Mouse (Mus musculus) spleen, adult 2 months (tissue): ENCODE measurements around the gene Pip4p1. TPM values are rescaled to one million over a fixed set of nuclear protein-coding genes. Genes with fewer than 3 reads are reported as not detected.

Source experiments
- DNase-seq, 2 experiments: peaks; one replicate each; pipeline versions ENCODE4 v3.0.0 to v3.0.0-alpha.2; 2012 to 2021; ENCODE audit warnings: low spot score in 2 of 2, low read depth in 1 of 2
- H3K27ac ChIP-seq: fragments of 200-500 bp; 2 replicates; pipeline ENCODE4 v1.5.1; 2012; ENCODE audit warnings: low read length, inconsistent platforms; ENCODE audit not compliant: insufficient read depth
- H3K27me3 ChIP-seq: fragments of 200-500 bp; 2 replicates; pipeline ENCODE4 v1.6.1; 2012; ENCODE audit warnings: mild to moderate bottlenecking, moderate library complexity, low read length, inconsistent platforms; ENCODE audit not compliant: control insufficient read depth, insufficient read depth
- H3K36me3 ChIP-seq: fragments of 200-500 bp; 2 replicates; pipeline ENCODE4 v1.6.1; 2012; ENCODE audit warnings: mild to moderate bottlenecking, low read length, inconsistent platforms; ENCODE audit not compliant: control insufficient read depth, insufficient read depth
- H3K4me1 ChIP-seq: fragments of 200-500 bp; 2 replicates; pipeline ENCODE4 v1.6.1; 2011; ENCODE audit warnings: inconsistent platforms; ENCODE audit not compliant: control insufficient read depth, insufficient read depth, insufficient read length
- H3K4me3 ChIP-seq: fragments of 200-500 bp; 2 replicates; pipeline ENCODE4 v1.5.1; 2011; ENCODE audit warnings: mild to moderate bottlenecking, inconsistent platforms; ENCODE audit not compliant: insufficient read depth, insufficient read length; ENCODE audit errors: extremely low read depth
- CTCF ChIP-seq: fragments of 200-500 bp; IDR thresholded peaks from 2 replicates; pipeline ENCODE4 v1.5.1; 2011; ENCODE audit warnings: mild to moderate bottlenecking, inconsistent platforms; ENCODE audit not compliant: insufficient read depth, insufficient read length, insufficient replicate concordance; ENCODE audit errors: extremely low read depth
- POLR2A ChIP-seq: fragments of 200-500 bp; IDR thresholded peaks from 2 replicates; pipeline ENCODE4 v1.6.1; 2011; ENCODE audit warnings: low read depth, low read length, inconsistent platforms
- WGBS: fragments of 180-500 bp; shearing (Covaris S2); methylation state at CpG from one replicate; pipeline ENCODE4 v1.1.7; 2018; 5-methylcytosine and 5-hydroxymethylcytosine counted together
- polyA plus RNA-seq: library from polyadenylated mRNA; depleted of rRNA; stranded (reverse); fragments of >200 nt; gene quantifications from 2 replicates; pipeline ENCODE4 v1.2.3, GENCODE M21; 2012

Pip4p1 gene
- polyA plus RNA-seq, 1 experiment, result 87.3 TPM

DNA sequence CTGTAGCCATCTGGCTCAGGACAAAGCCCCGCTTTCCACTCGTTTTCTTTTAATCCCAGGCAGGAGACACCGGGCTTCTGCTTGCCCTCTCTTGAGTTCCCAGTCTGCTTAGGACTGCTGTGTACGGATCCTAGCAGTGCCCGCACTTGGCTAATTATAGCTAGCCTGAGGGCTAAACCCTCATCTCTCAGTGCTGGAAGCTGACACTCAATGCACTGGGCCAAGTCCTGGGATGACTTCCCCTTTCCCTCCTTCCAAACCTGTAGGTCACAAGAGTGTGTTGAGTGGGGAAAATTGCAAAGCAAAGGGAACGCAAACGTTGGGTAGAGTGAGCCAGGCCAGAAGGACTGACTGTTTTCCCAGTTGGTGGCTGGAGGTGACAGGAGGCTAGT, 33.3 kb downstream of the Pip4p1 start, which contains the start of gene Klhl33:
Klhl33 (minus strand) TSS at position 134 of the 392 bp plus-strand sequence.
- peak within 1 kb of the TSS; percentile 17 for H3K27ac ChIP-seq
- H3K27me3 ChIP-seq, result no peaks in the 10 kb centered on the region
- WGBS, result 66% methylated on average over 7 of the region's 7 CpGs
- TF ChIP-seq CTCF, result no peak
- TF ChIP-seq POLR2A, result no peak
- H3K36me3 ChIP-seq, result no peaks in the 10 kb centered on the region
- no peaks in the 10 kb centered on the region for H3K4me1 ChIP-seq
- H3K4me3 ChIP-seq, result no peak within 1 kb of the TSS
- no peak for DNase-seq

DNA sequence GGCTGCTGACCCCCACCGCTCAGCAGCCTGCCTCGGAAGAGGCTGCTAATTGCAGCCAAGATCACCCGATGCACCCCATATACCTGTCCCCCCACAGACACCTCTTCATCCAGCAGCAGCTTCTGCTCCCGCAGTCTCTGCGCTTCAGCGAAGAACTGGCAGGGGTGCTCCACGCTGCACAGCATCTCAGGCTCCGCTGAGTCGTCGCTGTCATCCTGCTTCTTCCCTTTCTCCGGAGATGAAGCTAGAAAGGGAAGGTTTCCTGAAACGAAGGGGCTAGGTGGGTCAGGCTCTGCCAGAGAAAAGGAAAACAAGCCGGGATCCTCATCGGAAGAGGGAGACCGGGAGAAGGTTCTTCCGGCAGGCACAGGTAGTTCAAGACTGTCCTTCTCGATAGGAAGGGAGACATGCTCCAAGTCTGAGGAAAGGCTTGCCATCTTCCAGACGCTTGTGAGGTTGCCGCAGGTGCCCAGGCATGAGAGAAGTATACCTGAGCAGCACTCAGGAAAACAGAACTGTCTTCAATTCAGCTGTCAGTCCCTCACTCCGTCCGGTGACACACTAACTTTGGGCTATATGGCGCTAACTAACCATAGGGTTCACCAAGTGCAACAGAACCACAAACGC, 33.8 kb downstream of the Pip4p1 start:
- no peak for TF ChIP-seq CTCF
- no peak for TF ChIP-seq POLR2A
- no peak overlapping the region for H3K4me3 ChIP-seq
- H3K27me3 ChIP-seq, result no peaks in the 10 kb centered on the region
- DNase-seq, result no peak
- no peaks in the 10 kb centered on the region for H3K4me1 ChIP-seq
- H3K27ac ChIP-seq, result peak overlapping the region; percentile 17
- no peaks in the 10 kb centered on the region for H3K36me3 ChIP-seq
- 63% methylated on average over 23 of the region's 23 CpGs for WGBS

DNA sequence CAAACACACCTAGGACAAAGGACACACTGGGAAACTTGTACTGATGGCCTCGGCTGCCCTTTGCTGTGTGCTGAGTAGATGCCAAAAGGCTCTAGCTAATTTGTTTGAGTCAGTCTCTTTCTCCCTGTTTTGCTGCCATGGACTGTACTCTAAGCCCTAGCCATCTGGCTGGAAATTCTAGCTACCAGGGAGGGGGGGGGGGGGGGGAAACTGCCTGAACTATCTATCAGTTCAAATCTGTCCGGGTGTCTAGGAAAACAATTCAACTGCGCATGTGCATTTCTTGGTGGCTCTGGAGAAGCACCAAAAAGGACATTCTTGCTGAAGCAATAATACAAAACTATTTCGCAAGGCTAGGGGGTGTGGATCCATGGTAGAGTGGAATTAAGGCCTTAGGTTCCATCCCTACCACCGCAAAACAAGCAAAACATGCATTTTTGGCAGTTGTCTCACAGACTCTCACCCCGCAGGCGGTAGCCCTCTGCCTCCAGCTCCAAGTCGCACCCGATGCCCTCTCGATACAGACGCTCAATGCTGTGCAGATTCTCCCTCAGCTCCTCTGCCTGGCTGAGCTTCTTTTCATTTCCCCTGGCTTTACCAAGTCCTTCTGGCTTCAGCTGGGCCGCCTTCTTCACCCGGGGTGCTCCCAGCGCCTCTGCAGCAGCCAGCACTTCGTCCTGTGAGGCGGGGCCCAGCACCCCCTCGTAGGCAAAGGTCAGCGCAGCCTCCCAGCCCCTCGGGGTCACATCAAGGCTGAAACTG, 34.5 kb downstream of the Pip4p1 start:
- H3K4me1 ChIP-seq, result no peaks in the 10 kb centered on the region
- no peak for DNase-seq

DNA sequence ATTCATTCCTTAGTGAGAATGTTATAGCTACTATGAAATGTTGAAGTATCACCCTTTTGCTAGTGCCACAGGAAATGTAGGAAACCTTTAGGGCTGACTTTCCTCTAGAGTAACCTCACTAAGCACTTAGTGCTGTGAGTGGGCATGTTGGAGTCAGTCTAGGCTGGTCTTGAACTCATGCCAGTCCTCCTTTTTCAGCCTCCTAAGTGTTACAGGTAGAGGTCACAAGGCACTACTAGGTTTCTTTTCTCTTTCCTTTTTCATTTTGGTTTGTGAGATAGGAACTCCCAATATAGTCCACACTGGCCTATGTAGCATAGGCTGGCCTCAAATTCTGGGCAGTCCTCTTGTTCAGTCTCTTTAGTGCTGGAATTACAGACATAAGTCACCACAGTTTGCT, 35.2 kb downstream of the Pip4p1 start:
- H3K4me1 ChIP-seq, result no peaks in the 10 kb centered on the region
- TF ChIP-seq POLR2A, result no peak
- no peak for TF ChIP-seq CTCF

More for the DNA sequence above, 34.5 kb downstream of the Pip4p1 start:
- no peak overlapping the region for H3K4me3 ChIP-seq
- H3K27me3 ChIP-seq, result no peaks in the 10 kb centered on the region
- WGBS, result 63% methylated on average over 19 of the region's 19 CpGs
- no peaks in the 10 kb centered on the region for H3K36me3 ChIP-seq
- peak overlapping the region; percentile 17 for H3K27ac ChIP-seq
- TF ChIP-seq POLR2A (no peak), CTCF (no peak)

GRCm38 (mm10) chr14:50892541-50893459, 37.9 kb downstream of the Pip4p1 start:
- DNase-seq, result no peak
- Histone ChIP-seq H3K36me3 (no peaks in the 10 kb centered on the region), H3K27ac (no peak overlapping the region), H3K4me3 (no peak overlapping the region; the same call in 1 of the 2 replicates), H3K4me1 (no peaks in the 10 kb centered on the region), H3K27me3 (no peaks in the 10 kb centered on the region)
- WGBS, result 62% methylated on average over 22 of the region's 22 CpGs
- TF ChIP-seq CTCF (no peak), POLR2A (no peak)

More for the DNA sequence above, 35.2 kb downstream of the Pip4p1 start:
- Histone ChIP-seq H3K27ac (no peak overlapping the region), H3K27me3 (no peaks in the 10 kb centered on the region), H3K36me3 (no peaks in the 10 kb centered on the region), H3K4me3 (no peak overlapping the region)
- no peak for DNase-seq

GRCm38 (mm10) chr14:50892091-50892490, 38.6 kb downstream of the Pip4p1 start:
- no peak for DNase-seq
- no peaks in the 10 kb centered on the region for H3K4me1 ChIP-seq
- no peak overlapping the region for H3K27ac ChIP-seq
- H3K27me3 ChIP-seq, result no peaks in the 10 kb centered on the region
- WGBS, result 60% methylated on average over 7 of the region's 7 CpGs
- no peak for TF ChIP-seq POLR2A
- no peak for TF ChIP-seq CTCF
- no peak overlapping the region; the same call in 1 of the 2 replicates for H3K4me3 ChIP-seq
- no peaks in the 10 kb centered on the region for H3K36me3 ChIP-seq

DNA sequence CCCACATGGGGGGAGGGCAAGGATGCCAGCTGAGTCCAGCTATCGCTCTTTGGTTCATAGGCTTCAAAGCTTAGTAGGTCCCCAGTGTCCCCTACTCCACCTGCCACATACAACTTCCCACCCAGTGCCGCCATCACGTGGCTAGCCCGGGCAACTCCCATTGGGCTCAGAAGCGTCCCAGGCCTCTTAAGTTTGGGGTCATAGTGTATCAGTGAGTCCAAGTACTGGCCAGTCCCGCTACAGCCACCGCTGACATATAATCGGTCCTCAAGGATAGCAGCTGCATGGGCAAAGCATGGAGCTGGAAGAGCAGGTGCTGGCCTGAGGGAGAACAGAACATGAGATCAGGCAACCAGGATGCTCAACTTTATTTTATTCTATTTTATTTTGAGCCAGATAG, 39.0 kb downstream of the Pip4p1 start:
- Histone ChIP-seq H3K27ac (no peak overlapping the region), H3K27me3 (no peaks in the 10 kb centered on the region), H3K4me1 (no peaks in the 10 kb centered on the region), H3K36me3 (no peaks in the 10 kb centered on the region), H3K4me3 (no peak overlapping the region)
- DNase-seq, result no peak
- 93% methylated on average over 8 of the region's 8 CpGs for WGBS
- TF ChIP-seq CTCF (no peak), POLR2A (no peak)
